In genomic region chr10:70521379-70521778, GRCm38 (mm10) we compare ENCODE assay signal across 9 mouse cellular contexts.
DNase-seq lines count a peak whose midpoint lies in the region; ATAC-seq and TF ChIP-seq lines count a peak whose summit lies in the region.
"Had no signal": no experiment of that assay in that cellular context is flagged by ENCODE, and none has a peak within 500 bp of the region (broad histone marks: within the 10 kb centered on the region; RNA-seq: fewer than 3 reads in every experiment).

No protein-coding gene starts in this region.

- no peaks in the 10 kb centered on the region for H3K36me3 ChIP-seq in kidney, postnatal 0 days (ENCODE audit: insufficient read depth, low read length)
- H3K36me3 ChIP-seq in embryonic facial prominence, embryonic 15.5 days: peaks cover 9% of the 10 kb centered on the region; the same call in 1 of the 2 replicates
- no peaks in the 10 kb centered on the region for H3K36me3 ChIP-seq in intestine, embryonic 15.5 days
- peaks cover 24% of the 10 kb centered on the region for H3K36me3 ChIP-seq in neural tube, embryonic 13.5 days

- no peak overlapping the region for H3K27ac ChIP-seq in kidney, postnatal 0 days
- H3K27ac ChIP-seq in embryonic facial prominence, embryonic 15.5 days (replicated peaks): peak overlapping the region; percentile 59; the same call in 1 of the 2 replicates
- no peak overlapping the region for H3K27ac ChIP-seq in intestine, embryonic 15.5 days
- H3K27ac ChIP-seq in neural tube, embryonic 13.5 days (replicated peaks): no peak overlapping the region

- H3K4me2 ChIP-seq in kidney, postnatal 0 days (ENCODE audit: low read length): peak overlapping the region; percentile 74
- H3K4me2 ChIP-seq in embryonic facial prominence, embryonic 15.5 days (replicated peaks): peak overlapping the region; percentile 92
- H3K4me2 ChIP-seq in intestine, embryonic 15.5 days (replicated peaks): peak overlapping the region; percentile 84
- peak overlapping the region; percentile 93 for H3K4me2 ChIP-seq in neural tube, embryonic 13.5 days

- DNase-seq in kidney, postnatal 0 days (ENCODE audit: low spot score): peak; percentile 19
- DNase-seq in kidney, postnatal 10 days: no peak
- DNase-seq in layer of hippocampus, adult 8-10 months (ENCODE audit: low spot score in 2 of 2): no peak
- DNase-seq: cerebellum, adult 11 months had no signal

- H3K4me1 ChIP-seq in kidney, postnatal 0 days (replicated peaks; ENCODE audit: insufficient read depth, low read length): peaks cover 12% of the 10 kb centered on the region; the same call in 1 of the 2 replicates
- peaks cover 23% of the 10 kb centered on the region for H3K4me1 ChIP-seq in embryonic facial prominence, embryonic 15.5 days
- peaks cover 14% of the 10 kb centered on the region for H3K4me1 ChIP-seq in intestine, embryonic 15.5 days (replicated peaks)
- H3K4me1 ChIP-seq in neural tube, embryonic 13.5 days (replicated peaks): peaks cover 28% of the 10 kb centered on the region

- H3K9me3 ChIP-seq in kidney, postnatal 0 days (replicated peaks; ENCODE audit: low read length): no peaks in the 10 kb centered on the region
- 0 out of 2 replicates have a peak, but pooled peaks cover 5% of the 10 kb centered on the region for H3K9me3 ChIP-seq in embryonic facial prominence, embryonic 15.5 days (replicated peaks)
- H3K9me3 ChIP-seq in intestine, embryonic 15.5 days: no peaks in the 10 kb centered on the region
- H3K9me3 ChIP-seq in neural tube, embryonic 13.5 days: 0 out of 2 replicates have a peak, but pooled peaks cover 3% of the 10 kb centered on the region

- TF ChIP-seq CTCF in kidney, postnatal 0 days (IDR thresholded peaks at IDR 0.05; ENCODE audit: low read depth): no peak

- H3K9ac ChIP-seq in kidney, postnatal 0 days (ENCODE audit: low read depth, low read length): no peak overlapping the region
- H3K9ac ChIP-seq in embryonic facial prominence, embryonic 15.5 days: no peak overlapping the region
- no peak overlapping the region for H3K9ac ChIP-seq in intestine, embryonic 15.5 days
- peak overlapping the region; percentile 67 for H3K9ac ChIP-seq in neural tube, embryonic 13.5 days

- no peak for ATAC-seq in kidney, postnatal 0 days (replicated peaks; ENCODE audit: low FRiP score, low read depth)
- no peak for ATAC-seq in embryonic facial prominence, embryonic 15.5 days (ENCODE audit: insufficient number of reproducible peaks, low FRiP score, low TSS enrichment, low read depth)
- 0 out of 2 replicates have a peak, but pooled peaks have one; percentile 39 for ATAC-seq in intestine, embryonic 15.5 days
- ATAC-seq in neural tube, embryonic 13.5 days (ENCODE audit: low read depth): no peak
- ATAC-seq in megakaryocyte, adult 5-6 weeks (ENCODE audit: poor library complexity, severe bottlenecking): no peak
- no peak for ATAC-seq in frontal cortex, adult (ENCODE audit: low TSS enrichment)

- H3K4me3 ChIP-seq in kidney, postnatal 0 days (replicated peaks; ENCODE audit: low read depth, low read length): peak overlapping the region; percentile 39; the same call in 1 of the 2 replicates
- peak overlapping the region; percentile 45 for H3K4me3 ChIP-seq in embryonic facial prominence, embryonic 15.5 days (replicated peaks)
- H3K4me3 ChIP-seq in intestine, embryonic 15.5 days (replicated peaks): 0 out of 2 replicates have a peak overlapping the region, but pooled peaks have one; percentile 35
- peak overlapping the region; percentile 48 for H3K4me3 ChIP-seq in neural tube, embryonic 13.5 days

- no peaks in the 10 kb centered on the region for H3K27me3 ChIP-seq in kidney, postnatal 0 days (ENCODE audit: insufficient read depth, low read length)
- peaks cover 5% of the 10 kb centered on the region; the same call in 1 of the 2 replicates for H3K27me3 ChIP-seq in embryonic facial prominence, embryonic 15.5 days
- H3K27me3 ChIP-seq in intestine, embryonic 15.5 days (replicated peaks): 0 out of 2 replicates have a peak, but pooled peaks cover 4% of the 10 kb centered on the region
- no peaks in the 10 kb centered on the region for H3K27me3 ChIP-seq in neural tube, embryonic 13.5 days

- WGBS in kidney, postnatal 0 days: 41% methylated on average over 5 of the region's 5 CpGs
- 24% methylated on average over 5 of the region's 5 CpGs for WGBS in embryonic facial prominence, embryonic 15.5 days
- WGBS in intestine, embryonic 15.5 days: 25% methylated on average over 5 of the region's 5 CpGs
- WGBS in neural tube, embryonic 13.5 days: 29% methylated on average over 5 of the region's 5 CpGs
